Mouse (Mus musculus): ENCODE measurements around the gene Peli1. TPM values are rescaled to one million over a fixed set of nuclear protein-coding genes. Genes with fewer than 3 reads are reported as not detected.

Gene Peli1
- polyA plus RNA-seq, 1 experiment = 5.2 TPM

DNA sequence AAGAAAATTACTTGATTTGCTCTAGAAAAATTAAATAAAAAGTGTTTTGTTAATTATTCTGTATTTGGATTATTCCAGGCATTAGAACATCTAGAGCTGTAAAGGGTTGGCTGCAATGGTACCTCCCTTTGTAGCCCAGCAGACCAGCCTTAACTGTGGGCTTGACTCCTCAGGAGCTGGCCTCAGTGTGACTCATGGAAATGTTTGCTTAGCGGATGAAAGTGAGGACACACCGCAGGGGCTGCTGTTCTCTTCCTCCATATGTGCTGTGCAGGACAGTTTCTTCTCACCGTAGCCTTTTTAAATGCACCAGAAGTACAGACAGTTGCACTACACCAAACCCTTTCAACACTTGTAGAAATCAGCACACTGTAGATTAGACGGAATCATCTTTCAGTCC is 58.4 kb downstream of the Peli1 start:
- TF ChIP-seq POLR2A (IDR thresholded peaks at IDR 0.05; ENCODE audit: control insufficient read depth, low read depth, low read length) = no peak
- Histone ChIP-seq H3K36me3 (ENCODE audit: control insufficient read depth, insufficient read depth, low read length) (no peaks in the 10 kb centered on the region), H3K4me3 (ENCODE audit: control insufficient read depth, low read depth, low read length) (no peak overlapping the region), H3K27me3 (ENCODE audit: control insufficient read depth, insufficient read depth, low read length) (no peaks in the 10 kb centered on the region), H3K4me1 (ENCODE audit: control insufficient read depth, insufficient read depth, low read length) (no peaks in the 10 kb centered on the region), H3K27ac (ENCODE audit: control insufficient read depth, insufficient read depth, low read depth, low read length) (no peak overlapping the region)

DNA sequence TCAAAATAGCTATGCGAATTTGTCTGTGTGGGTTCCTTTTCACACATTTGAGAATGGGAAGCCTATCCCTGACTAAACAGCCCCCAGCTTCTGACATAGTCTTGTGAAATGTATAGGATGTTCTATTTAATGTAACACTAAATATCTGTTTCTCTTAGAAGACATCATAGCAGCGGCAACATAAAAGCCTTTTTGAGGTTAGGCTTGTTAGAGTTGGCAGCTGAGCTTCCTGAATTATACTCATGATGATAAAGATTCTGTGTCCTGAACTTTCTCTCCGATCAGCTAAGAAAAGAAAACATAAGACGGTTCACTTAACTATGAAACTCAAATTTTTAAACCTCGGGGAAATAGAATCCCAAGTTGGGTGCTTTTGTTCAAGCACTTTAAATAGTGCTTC is 59.2 kb downstream of the Peli1 start:
- Histone ChIP-seq H3K36me3 (ENCODE audit: control insufficient read depth, insufficient read depth, low read length) (no peaks in the 10 kb centered on the region), H3K4me3 (ENCODE audit: control insufficient read depth, low read depth, low read length) (no peak overlapping the region), H3K27ac (ENCODE audit: control insufficient read depth, insufficient read depth, low read depth, low read length) (no peak overlapping the region), H3K4me1 (ENCODE audit: control insufficient read depth, insufficient read depth, low read length) (no peaks in the 10 kb centered on the region), H3K27me3 (ENCODE audit: control insufficient read depth, insufficient read depth, low read length) (no peaks in the 10 kb centered on the region)
- no peak for TF ChIP-seq POLR2A (IDR thresholded peaks at IDR 0.05; ENCODE audit: control insufficient read depth, low read depth, low read length)
- TF ChIP-seq CTCF (IDR thresholded peaks at IDR 0.05; ENCODE audit: control insufficient read depth, insufficient read depth, insufficient replicate concordance, low read depth, low read length) = no peak

DNA sequence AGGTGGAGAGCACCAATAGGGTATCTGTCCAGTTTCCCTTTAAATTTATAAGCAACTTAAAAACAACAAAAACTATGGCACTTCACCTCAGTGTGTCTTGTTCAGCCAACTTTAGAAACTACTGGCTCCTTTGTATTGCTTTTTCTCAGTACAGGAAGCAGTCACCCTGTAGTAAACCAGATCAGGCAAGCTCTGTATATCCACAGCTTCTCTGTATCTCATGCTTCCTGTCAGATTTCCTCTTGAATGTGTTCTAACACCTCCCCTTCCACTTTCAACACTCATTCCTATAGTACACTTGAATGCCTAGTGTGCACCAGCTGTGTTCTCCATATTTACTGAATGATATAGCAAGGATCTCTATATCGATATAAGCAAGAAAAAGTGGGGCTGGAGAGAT is 60.6 kb downstream of the Peli1 start:
- Histone ChIP-seq H3K27me3 (ENCODE audit: control insufficient read depth, insufficient read depth, low read length) (no peaks in the 10 kb centered on the region), H3K4me3 (ENCODE audit: control insufficient read depth, low read depth, low read length) (no peak overlapping the region), H3K4me1 (ENCODE audit: control insufficient read depth, insufficient read depth, low read length) (no peaks in the 10 kb centered on the region), H3K27ac (ENCODE audit: control insufficient read depth, insufficient read depth, low read depth, low read length) (no peak overlapping the region), H3K36me3 (ENCODE audit: control insufficient read depth, insufficient read depth, low read length) (no peaks in the 10 kb centered on the region)
- no peak for TF ChIP-seq CTCF (IDR thresholded peaks at IDR 0.05; ENCODE audit: control insufficient read depth, insufficient read depth, insufficient replicate concordance, low read depth, low read length)

DNA sequence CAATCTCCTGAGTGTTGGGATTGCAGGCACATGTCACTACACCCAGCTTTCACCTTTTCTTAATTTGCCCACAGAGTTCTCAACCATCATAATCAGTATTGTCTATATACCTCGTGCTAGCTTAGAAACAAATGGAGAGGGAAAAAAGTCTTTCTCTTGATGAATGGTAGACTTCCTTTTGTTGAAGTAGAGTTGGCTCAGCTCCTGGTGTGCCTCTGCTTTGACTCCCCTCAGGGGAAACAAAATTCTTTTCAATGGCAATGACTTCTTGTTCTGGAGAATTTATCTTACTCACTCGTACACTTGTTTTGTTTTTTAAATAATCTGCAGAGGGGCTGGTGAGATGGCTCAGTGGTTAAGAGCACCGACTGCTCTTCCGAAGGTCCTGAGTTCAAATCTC is 62.0 kb downstream of the Peli1 start:
- Histone ChIP-seq H3K4me3 (ENCODE audit: control insufficient read depth, low read depth, low read length) (no peak overlapping the region), H3K27me3 (ENCODE audit: control insufficient read depth, insufficient read depth, low read length) (no peaks in the 10 kb centered on the region), H3K27ac (ENCODE audit: control insufficient read depth, insufficient read depth, low read depth, low read length) (no peak overlapping the region), H3K36me3 (ENCODE audit: control insufficient read depth, insufficient read depth, low read length) (no peaks in the 10 kb centered on the region), H3K4me1 (ENCODE audit: control insufficient read depth, insufficient read depth, low read length) (no peaks in the 10 kb centered on the region)
- TF ChIP-seq CTCF (IDR thresholded peaks at IDR 0.05; ENCODE audit: control insufficient read depth, insufficient read depth, insufficient replicate concordance, low read depth, low read length) = no peak
- no peak for TF ChIP-seq POLR2A (IDR thresholded peaks at IDR 0.05; ENCODE audit: control insufficient read depth, low read depth, low read length)

DNA sequence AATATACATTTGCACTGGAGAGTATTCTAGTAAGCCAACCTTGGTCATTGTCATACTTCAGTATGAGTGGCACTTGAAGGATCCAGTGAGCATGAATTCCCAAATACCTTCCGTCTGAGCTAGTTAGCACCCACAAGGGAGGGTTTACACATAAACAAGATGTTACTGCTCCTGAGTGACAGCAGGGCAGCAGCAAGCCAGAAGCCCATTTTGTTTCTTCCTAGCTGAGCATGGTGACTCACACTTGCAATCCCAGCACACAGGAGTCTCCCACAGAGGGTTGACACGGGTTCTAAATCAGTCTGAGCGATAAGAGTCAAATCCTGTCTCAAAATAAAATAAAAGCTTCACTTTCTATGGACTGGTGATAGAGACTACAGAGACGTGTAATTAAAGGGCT is 66.5 kb downstream of the Peli1 start:
- Histone ChIP-seq H3K4me3 (ENCODE audit: control insufficient read depth, low read depth, low read length) (no peak overlapping the region), H3K36me3 (ENCODE audit: control insufficient read depth, insufficient read depth, low read length) (no peaks in the 10 kb centered on the region), H3K4me1 (ENCODE audit: control insufficient read depth, insufficient read depth, low read length) (no peaks in the 10 kb centered on the region), H3K27ac (ENCODE audit: control insufficient read depth, insufficient read depth, low read depth, low read length) (no peak overlapping the region), H3K27me3 (ENCODE audit: control insufficient read depth, insufficient read depth, low read length) (no peaks in the 10 kb centered on the region)
- TF ChIP-seq POLR2A (IDR thresholded peaks at IDR 0.05; ENCODE audit: control insufficient read depth, low read depth, low read length) (no peak), CTCF (IDR thresholded peaks at IDR 0.05; ENCODE audit: control insufficient read depth, insufficient read depth, insufficient replicate concordance, low read depth, low read length) (no peak)

- TF ChIP-seq CTCF (IDR thresholded peaks at IDR 0.05; ENCODE audit: control insufficient read depth, insufficient read depth, insufficient replicate concordance, low read depth, low read length) (no peak), POLR2A (IDR thresholded peaks at IDR 0.05; ENCODE audit: control insufficient read depth, low read depth, low read length) (no peak)
- Histone ChIP-seq H3K27ac (ENCODE audit: control insufficient read depth, insufficient read depth, low read depth, low read length) (no peak overlapping the region), H3K4me1 (ENCODE audit: control insufficient read depth, insufficient read depth, low read length) (no peaks in the 10 kb centered on the region), H3K27me3 (ENCODE audit: control insufficient read depth, insufficient read depth, low read length) (no peaks in the 10 kb centered on the region), H3K4me3 (ENCODE audit: control insufficient read depth, low read depth, low read length) (no peak overlapping the region), H3K36me3 (ENCODE audit: control insufficient read depth, insufficient read depth, low read length) (no peaks in the 10 kb centered on the region)
Observed at GRCm38 (mm10) chr11:21162093-21162492, 71.0 kb downstream of the Peli1 start.

GRCm38 (mm10) chr11:21163143-21163542 is 72.1 kb downstream of the Peli1 start:
- H3K27me3 ChIP-seq (ENCODE audit: control insufficient read depth, insufficient read depth, low read length) = no peaks in the 10 kb centered on the region
- H3K4me1 ChIP-seq (ENCODE audit: control insufficient read depth, insufficient read depth, low read length) = no peaks in the 10 kb centered on the region
- H3K27ac ChIP-seq (ENCODE audit: control insufficient read depth, insufficient read depth, low read depth, low read length) = no peak overlapping the region
- no peak overlapping the region for H3K4me3 ChIP-seq (ENCODE audit: control insufficient read depth, low read depth, low read length)
- H3K36me3 ChIP-seq (ENCODE audit: control insufficient read depth, insufficient read depth, low read length) = no peaks in the 10 kb centered on the region
- TF ChIP-seq CTCF (IDR thresholded peaks at IDR 0.05; ENCODE audit: control insufficient read depth, insufficient read depth, insufficient replicate concordance, low read depth, low read length) = no peak
- TF ChIP-seq POLR2A (IDR thresholded peaks at IDR 0.05; ENCODE audit: control insufficient read depth, low read depth, low read length) = no peak

GRCm38 (mm10) chr11:21163673-21164072 is 72.6 kb downstream of the Peli1 start:
- no peaks in the 10 kb centered on the region for H3K27me3 ChIP-seq (ENCODE audit: control insufficient read depth, insufficient read depth, low read length)
- H3K4me1 ChIP-seq (ENCODE audit: control insufficient read depth, insufficient read depth, low read length) = no peaks in the 10 kb centered on the region
- no peak overlapping the region for H3K27ac ChIP-seq (ENCODE audit: control insufficient read depth, insufficient read depth, low read depth, low read length)
- TF ChIP-seq POLR2A (IDR thresholded peaks at IDR 0.05; ENCODE audit: control insufficient read depth, low read depth, low read length) (no peak), CTCF (IDR thresholded peaks at IDR 0.05; ENCODE audit: control insufficient read depth, insufficient read depth, insufficient replicate concordance, low read depth, low read length) (no peak)
- no peak overlapping the region for H3K4me3 ChIP-seq (ENCODE audit: control insufficient read depth, low read depth, low read length)
- no peaks in the 10 kb centered on the region for H3K36me3 ChIP-seq (ENCODE audit: control insufficient read depth, insufficient read depth, low read length)

All from testis, adult 2 months (tissue).